Mouse (Mus musculus): ENCODE results near the gene Spock1.

DNA sequence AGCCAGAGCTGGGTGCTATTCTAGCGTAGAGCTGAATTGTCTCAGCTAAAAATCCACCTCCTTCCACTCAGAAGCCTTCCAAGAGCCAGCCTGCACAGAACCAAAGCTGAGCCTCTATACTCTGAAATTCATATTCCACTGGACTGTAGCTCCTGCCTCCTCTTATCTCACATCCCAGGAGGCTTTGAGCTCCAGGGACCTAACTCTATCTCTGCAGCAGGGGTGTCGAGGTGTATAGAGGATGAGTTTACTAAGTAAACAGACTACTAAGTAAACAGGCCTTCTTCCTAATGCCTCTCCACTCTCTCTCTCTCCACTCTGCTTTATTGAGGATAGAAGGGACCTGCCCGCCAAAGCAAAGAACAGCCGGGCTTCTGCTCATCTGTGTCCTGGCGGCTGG, 167.7 kb downstream of the Spock1 start:
- TF ChIP-seq HCFC1 (IDR thresholded peaks at IDR 0.05; ENCODE audit: borderline replicate concordance, insufficient read depth, low read length) (no peak), MAFK (IDR thresholded peaks at IDR 0.05; ENCODE audit: insufficient read depth, low read depth, low read length) (no peak)

Measured in ES-E14 (cell line).